Mouse (Mus musculus): Measurements from ENCODE around the gene Ndufaf3. TPM values are rescaled to one million over a fixed set of nuclear protein-coding genes. Genes with fewer than 3 reads are reported as not detected.
"Not testable (repeated sequence)": the region's sequence is repeated elsewhere in the genome, so short reads cannot be mapped to it uniquely, and the experiment has no call there.

The Ndufaf3 gene
- 54.1 and 70.5 TPM in 2 replicates for total RNA-seq (2014; rRNA removed)
- polyA plus RNA-seq (2015; fragmentation: Nextera tagmentation; extraction: Ambion mirVana), result 84.5 and 88.9 TPM in 2 replicates

GRCm38 (mm10) chr9:108566815-108567776 is at the start of gene Ndufaf3:
Ndufaf3 (minus strand) TSS chr9:108567434.
- Histone ChIP-seq H3K36me3 (ENCODE audit: insufficient read depth, low read length) (peaks cover 24% of the 10 kb centered on the region), H3K4me1 (ENCODE audit: insufficient read depth, low read length) (peaks cover 17% of the 10 kb centered on the region; the same call in 1 of the 2 replicates)
- WGBS, result under 1% methylated on average over 73 of the region's 73 CpGs

GRCm38 (mm10) chr9:108611488-108611887 is 44.3 kb upstream of the Ndufaf3 start:
- no peak overlapping the region for H3K9ac ChIP-seq (replicated peaks; ENCODE audit: low read length)
- 98% methylated on average over 10 of the region's 10 CpGs for whole genome bisulfite sequencing

More at GRCm38 (mm10) chr9:108566815-108567776, at the start of gene Ndufaf3:
- Histone ChIP-seq H3K4me3 (ENCODE audit: low read length) (peak within 1 kb of the TSS; percentile 61), H3K9ac (replicated peaks; ENCODE audit: low read length) (peak within 1 kb of the TSS; percentile 84), H3K4me2 (ENCODE audit: low read depth, low read length) (peak within 1 kb of the TSS; percentile 96), H3K27me3 (ENCODE audit: insufficient read depth, low read length) (no peaks in the 10 kb centered on the region), H3K27ac (peak within 1 kb of the TSS; percentile 95), H3K9me3 (ENCODE audit: low read length) (no peaks in the 10 kb centered on the region)
- peak; percentile 98 for DNase-seq (ENCODE audit: low spot score)
- TF ChIP-seq CTCF (IDR thresholded peaks at IDR 0.05; ENCODE audit: low read depth), result peak; percentile 97
- peak; percentile 86 for ATAC-seq

GRCm38 (mm10) chr9:108608889-108609288 is 41.7 kb upstream of the Ndufaf3 start:
- no peak overlapping the region for H3K27ac ChIP-seq
- H3K4me2 ChIP-seq (ENCODE audit: low read depth, low read length), result no peak overlapping the region
- WGBS, result 97% methylated on average over 4 of the region's 4 CpGs

More at GRCm38 (mm10) chr9:108611488-108611887, 44.3 kb upstream of the Ndufaf3 start:
- peaks cover 69% of the 10 kb centered on the region for H3K36me3 ChIP-seq (ENCODE audit: insufficient read depth, low read length)
- TF ChIP-seq CTCF (IDR thresholded peaks at IDR 0.05; ENCODE audit: low read depth), result no peak
- H3K4me2 ChIP-seq (ENCODE audit: low read depth, low read length), result no peak overlapping the region
- no peak overlapping the region for H3K4me3 ChIP-seq (ENCODE audit: low read length)
- no peaks in the 10 kb centered on the region for H3K27me3 ChIP-seq (ENCODE audit: insufficient read depth, low read length)
- no peaks in the 10 kb centered on the region for H3K9me3 ChIP-seq (ENCODE audit: low read length)
- DNase-seq (ENCODE audit: low spot score), result no peak
- no peak overlapping the region for H3K27ac ChIP-seq
- no peak for ATAC-seq
- H3K4me1 ChIP-seq (ENCODE audit: insufficient read depth, low read length), result no peaks in the 10 kb centered on the region

GRCm38 (mm10) chr9:108607929-108608328 is 40.7 kb upstream of the Ndufaf3 start:
- ATAC-seq; H3K27ac ChIP-seq; DNase-seq (ENCODE audit: low spot score); H3K9ac ChIP-seq (replicated peaks; ENCODE audit: low read length); H3K4me1 ChIP-seq (ENCODE audit: insufficient read depth, low read length); H3K4me3 ChIP-seq (ENCODE audit: low read length); H3K4me2 ChIP-seq (ENCODE audit: low read depth, low read length); H3K27me3 ChIP-seq (ENCODE audit: insufficient read depth, low read length); H3K9me3 ChIP-seq (ENCODE audit: low read length): not testable (repeated sequence)
- 87% methylated on average over 5 of the region's 5 CpGs for WGBS
- peaks cover 78% of the 10 kb centered on the region for H3K36me3 ChIP-seq (ENCODE audit: insufficient read depth, low read length)

More at GRCm38 (mm10) chr9:108608889-108609288, 41.7 kb upstream of the Ndufaf3 start:
- DNase-seq (ENCODE audit: low spot score) (no peak), ATAC-seq (no peak)
- no peak for TF ChIP-seq CTCF (IDR thresholded peaks at IDR 0.05; ENCODE audit: low read depth)
- Histone ChIP-seq H3K36me3 (ENCODE audit: insufficient read depth, low read length) (peaks cover 72% of the 10 kb centered on the region), H3K9me3 (ENCODE audit: low read length) (no peaks in the 10 kb centered on the region), H3K4me1 (ENCODE audit: insufficient read depth, low read length) (no peaks in the 10 kb centered on the region), H3K27me3 (ENCODE audit: insufficient read depth, low read length) (no peaks in the 10 kb centered on the region), H3K4me3 (ENCODE audit: low read length) (no peak overlapping the region), H3K9ac (replicated peaks; ENCODE audit: low read length) (no peak overlapping the region)

GRCm38 (mm10) chr9:108601986-108602385 is 34.8 kb upstream of the Ndufaf3 start:
- Histone ChIP-seq H3K9ac (replicated peaks; ENCODE audit: low read length) (no peak overlapping the region), H3K4me2 (ENCODE audit: low read depth, low read length) (no peak overlapping the region), H3K4me1 (ENCODE audit: insufficient read depth, low read length) (no peaks in the 10 kb centered on the region), H3K27ac (no peak overlapping the region), H3K36me3 (ENCODE audit: insufficient read depth, low read length) (peaks cover 33% of the 10 kb centered on the region), H3K27me3 (ENCODE audit: insufficient read depth, low read length) (no peaks in the 10 kb centered on the region), H3K9me3 (ENCODE audit: low read length) (no peaks in the 10 kb centered on the region), H3K4me3 (ENCODE audit: low read length) (no peak overlapping the region)
- ATAC-seq (no peak), DNase-seq (ENCODE audit: low spot score) (no peak)
- WGBS, result 79% methylated on average over 4 of the region's 4 CpGs
- TF ChIP-seq CTCF (IDR thresholded peaks at IDR 0.05; ENCODE audit: low read depth), result no peak

GRCm38 (mm10) chr9:108600011-108600410 is 32.8 kb upstream of the Ndufaf3 start:
- no peak overlapping the region for H3K27ac ChIP-seq
- H3K9ac ChIP-seq (replicated peaks; ENCODE audit: low read length), result no peak overlapping the region
- H3K9me3 ChIP-seq (ENCODE audit: low read length), result no peaks in the 10 kb centered on the region
- no peak overlapping the region for H3K4me3 ChIP-seq (ENCODE audit: low read length)
- H3K36me3 ChIP-seq (ENCODE audit: insufficient read depth, low read length), result peaks cover 18% of the 10 kb centered on the region; the same call in 1 of the 2 replicates
- no peak overlapping the region for H3K4me2 ChIP-seq (ENCODE audit: low read depth, low read length)
- H3K4me1 ChIP-seq (ENCODE audit: insufficient read depth, low read length), result no peaks in the 10 kb centered on the region
- ATAC-seq, result no peak
- DNase-seq (ENCODE audit: low spot score), result no peak
- 56% methylated on average over 2 of the region's 2 CpGs for WGBS
- TF ChIP-seq CTCF (IDR thresholded peaks at IDR 0.05; ENCODE audit: low read depth), result no peak
- H3K27me3 ChIP-seq (ENCODE audit: insufficient read depth, low read length), result no peaks in the 10 kb centered on the region
